Mouse (Mus musculus): ENCODE measurements at regions not wholly inside any gene's neighbourhood (a gene's known extent, or its start where the extent isn't known, plus 50 kb on each side); places are given as distances from the start of the nearest gene placed in this dataset.

- Histone ChIP-seq H3K9ac (ENCODE audit: low read depth, low read length) (no peak overlapping the region), H3K27ac (no peak overlapping the region), H3K4me1 (replicated peaks; ENCODE audit: insufficient read depth, low read length) (no peaks in the 10 kb centered on the region), H3K4me2 (ENCODE audit: low read length) (no peak overlapping the region), H3K36me3 (ENCODE audit: insufficient read depth, low read length) (no peaks in the 10 kb centered on the region), H3K27me3 (ENCODE audit: insufficient read depth, low read length) (no peaks in the 10 kb centered on the region), H3K9me3 (replicated peaks; ENCODE audit: low read length) (no peaks in the 10 kb centered on the region), H3K4me3 (replicated peaks; ENCODE audit: low read depth, low read length) (no peak overlapping the region)
- 18% methylated on average over 3 of the region's 3 CpGs for WGBS
- TF ChIP-seq CTCF (IDR thresholded peaks at IDR 0.05; ENCODE audit: low read depth), result no peak
- ATAC-seq (replicated peaks; ENCODE audit: low FRiP score, low read depth), result no peak
- no peak for DNase-seq (ENCODE audit: low spot score)
Measured at GRCm38 (mm10) chr17:62980337-62980736, 99.2 kb upstream of the Efna5 start.

DNA sequence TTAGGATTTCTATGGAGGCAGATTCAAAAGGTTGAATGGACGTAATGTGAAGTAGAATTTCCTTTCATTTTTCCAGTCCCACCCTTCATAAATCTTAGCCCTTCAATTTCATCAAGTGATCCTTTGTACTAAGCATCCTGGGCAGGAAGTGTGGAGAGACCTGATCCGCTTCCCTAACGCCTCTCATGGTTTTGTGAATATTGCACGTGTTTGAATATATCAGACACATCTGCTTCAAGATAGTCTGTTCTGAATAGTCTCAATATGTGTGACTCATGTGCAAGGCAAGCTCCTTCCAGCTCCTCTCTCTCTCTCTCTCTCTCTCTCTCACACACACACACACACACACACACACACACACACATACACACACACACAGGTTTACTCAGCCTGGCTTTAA lies 96.4 kb upstream of the Efna5 start:
- 53% methylated on average over 4 of the region's 4 CpGs for WGBS
- no peak for DNase-seq (ENCODE audit: low spot score)
- no peak for TF ChIP-seq CTCF (IDR thresholded peaks at IDR 0.05; ENCODE audit: low read depth)

GRCm38 (mm10) chr17:62977136-62977535 lies 96.0 kb upstream of the Efna5 start:
- Histone ChIP-seq H3K36me3 (ENCODE audit: insufficient read depth, low read length) (no peaks in the 10 kb centered on the region), H3K27me3 (ENCODE audit: insufficient read depth, low read length) (no peaks in the 10 kb centered on the region), H3K27ac (no peak overlapping the region), H3K4me3 (replicated peaks; ENCODE audit: low read depth, low read length) (no peak overlapping the region), H3K4me2 (ENCODE audit: low read length) (no peak overlapping the region), H3K9ac (ENCODE audit: low read depth, low read length) (no peak overlapping the region), H3K9me3 (replicated peaks; ENCODE audit: low read length) (no peaks in the 10 kb centered on the region; the same call in 1 of the 2 replicates), H3K4me1 (replicated peaks; ENCODE audit: insufficient read depth, low read length) (no peaks in the 10 kb centered on the region)
- no peak for TF ChIP-seq CTCF (IDR thresholded peaks at IDR 0.05; ENCODE audit: low read depth)
- no peak for ATAC-seq (replicated peaks; ENCODE audit: low FRiP score, low read depth)
- no peak for DNase-seq (ENCODE audit: low spot score)
- 57% methylated on average over 4 of the region's 4 CpGs for WGBS

More for the DNA sequence above, 96.4 kb upstream of the Efna5 start:
- Histone ChIP-seq H3K27me3 (ENCODE audit: insufficient read depth, low read length) (no peaks in the 10 kb centered on the region), H3K9ac (ENCODE audit: low read depth, low read length) (no peak overlapping the region), H3K4me2 (ENCODE audit: low read length) (no peak overlapping the region), H3K4me3 (replicated peaks; ENCODE audit: low read depth, low read length) (no peak overlapping the region), H3K4me1 (replicated peaks; ENCODE audit: insufficient read depth, low read length) (no peaks in the 10 kb centered on the region), H3K27ac (no peak overlapping the region), H3K36me3 (ENCODE audit: insufficient read depth, low read length) (no peaks in the 10 kb centered on the region), H3K9me3 (replicated peaks; ENCODE audit: low read length) (no peaks in the 10 kb centered on the region; the same call in 1 of the 2 replicates)
- ATAC-seq (replicated peaks; ENCODE audit: low FRiP score, low read depth), result no peak

- WGBS, result 84% methylated on average over 8 of the region's 8 CpGs
- Histone ChIP-seq H3K9ac (ENCODE audit: low read depth, low read length) (no peak overlapping the region), H3K4me1 (replicated peaks; ENCODE audit: insufficient read depth, low read length) (no peaks in the 10 kb centered on the region), H3K9me3 (replicated peaks; ENCODE audit: low read length) (no peaks in the 10 kb centered on the region; the same call in 1 of the 2 replicates), H3K27ac (no peak overlapping the region), H3K36me3 (ENCODE audit: insufficient read depth, low read length) (no peaks in the 10 kb centered on the region), H3K4me3 (replicated peaks; ENCODE audit: low read depth, low read length) (no peak overlapping the region), H3K27me3 (ENCODE audit: insufficient read depth, low read length) (no peaks in the 10 kb centered on the region), H3K4me2 (ENCODE audit: low read length) (no peak overlapping the region)
- no peak for TF ChIP-seq CTCF (IDR thresholded peaks at IDR 0.05; ENCODE audit: low read depth)
- ATAC-seq (replicated peaks; ENCODE audit: low FRiP score, low read depth) (no peak), DNase-seq (ENCODE audit: low spot score) (no peak)
Measured at GRCm38 (mm10) chr17:62974627-62975279, 93.6 kb upstream of the Efna5 start.

DNA sequence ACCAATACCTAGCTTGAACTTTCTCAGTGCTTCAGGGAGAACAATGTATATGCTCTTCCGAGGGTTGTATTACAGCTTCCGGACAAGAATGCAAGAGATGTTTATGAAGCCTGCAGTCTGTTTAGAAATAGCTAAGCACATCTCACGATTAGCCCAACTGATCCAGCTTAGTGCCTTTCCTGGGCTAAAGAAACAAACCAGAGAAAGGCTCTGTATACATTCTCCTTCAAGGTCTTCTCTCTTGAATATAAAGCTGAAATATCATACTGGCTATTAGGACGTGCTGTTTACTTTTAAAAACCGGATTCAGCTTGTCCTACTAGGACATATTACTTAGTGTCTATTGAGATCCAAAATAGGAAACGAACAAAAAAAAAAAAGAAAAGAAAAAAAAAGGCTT lies 87.9 kb upstream of the Efna5 start:
- H3K4me1 ChIP-seq (replicated peaks; ENCODE audit: insufficient read depth, low read length), result no peaks in the 10 kb centered on the region
- ATAC-seq (replicated peaks; ENCODE audit: low FRiP score, low read depth), result no peak
- no peak overlapping the region for H3K4me2 ChIP-seq (ENCODE audit: low read length)

GRCm38 (mm10) chr17:62963824-62964223 lies 82.7 kb upstream of the Efna5 start:
- Histone ChIP-seq H3K27ac (no peak overlapping the region), H3K36me3 (ENCODE audit: insufficient read depth, low read length) (no peaks in the 10 kb centered on the region), H3K27me3 (ENCODE audit: insufficient read depth, low read length) (no peaks in the 10 kb centered on the region), H3K9me3 (replicated peaks; ENCODE audit: low read length) (no peaks in the 10 kb centered on the region), H3K4me1 (replicated peaks; ENCODE audit: insufficient read depth, low read length) (0 out of 2 replicates have a peak, but pooled peaks cover 4% of the 10 kb centered on the region), H3K9ac (ENCODE audit: low read depth, low read length) (no peak overlapping the region), H3K4me2 (ENCODE audit: low read length) (no peak overlapping the region), H3K4me3 (replicated peaks; ENCODE audit: low read depth, low read length) (no peak overlapping the region)
- no peak for TF ChIP-seq CTCF (IDR thresholded peaks at IDR 0.05; ENCODE audit: low read depth)
- DNase-seq (ENCODE audit: low spot score), result no peak
- ATAC-seq (replicated peaks; ENCODE audit: low FRiP score, low read depth), result no peak
- WGBS, result 62% methylated on average over 4 of the region's 4 CpGs

More for the DNA sequence above, 87.9 kb upstream of the Efna5 start:
- Histone ChIP-seq H3K9me3 (replicated peaks; ENCODE audit: low read length) (no peaks in the 10 kb centered on the region; the same call in 1 of the 2 replicates), H3K27ac (no peak overlapping the region), H3K4me3 (replicated peaks; ENCODE audit: low read depth, low read length) (no peak overlapping the region), H3K27me3 (ENCODE audit: insufficient read depth, low read length) (no peaks in the 10 kb centered on the region), H3K9ac (ENCODE audit: low read depth, low read length) (no peak overlapping the region), H3K36me3 (ENCODE audit: insufficient read depth, low read length) (no peaks in the 10 kb centered on the region)
- TF ChIP-seq CTCF (IDR thresholded peaks at IDR 0.05; ENCODE audit: low read depth), result no peak
- no peak for DNase-seq (ENCODE audit: low spot score)
- 52% methylated on average over 6 of the region's 6 CpGs for WGBS

DNA sequence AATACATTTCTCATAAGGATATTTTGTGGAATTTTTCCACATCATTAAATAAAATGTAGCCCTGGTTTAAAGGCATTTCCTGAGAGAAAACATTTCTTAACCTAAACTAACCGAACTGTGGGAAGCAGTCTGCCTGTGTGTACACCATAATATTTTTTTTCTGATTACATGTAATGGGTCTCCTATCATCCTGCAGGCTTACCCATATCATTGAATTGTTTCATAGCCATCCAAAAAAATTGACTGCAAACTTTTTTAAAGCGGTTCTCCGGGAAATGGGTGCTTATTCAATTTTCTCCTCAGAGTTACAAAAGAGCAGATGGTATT lies 81.1 kb upstream of the Efna5 start:
- Histone ChIP-seq H3K4me2 (ENCODE audit: low read length) (no peak overlapping the region), H3K36me3 (ENCODE audit: insufficient read depth, low read length) (no peaks in the 10 kb centered on the region), H3K9ac (ENCODE audit: low read depth, low read length) (no peak overlapping the region), H3K4me1 (replicated peaks; ENCODE audit: insufficient read depth, low read length) (0 out of 2 replicates have a peak, but pooled peaks cover 4% of the 10 kb centered on the region), H3K4me3 (replicated peaks; ENCODE audit: low read depth, low read length) (no peak overlapping the region), H3K27me3 (ENCODE audit: insufficient read depth, low read length) (no peaks in the 10 kb centered on the region), H3K27ac (no peak overlapping the region), H3K9me3 (replicated peaks; ENCODE audit: low read length) (no peaks in the 10 kb centered on the region)
- TF ChIP-seq CTCF (IDR thresholded peaks at IDR 0.05; ENCODE audit: low read depth), result no peak
- DNase-seq (ENCODE audit: low spot score), result no peak
- ATAC-seq (replicated peaks; ENCODE audit: low FRiP score, low read depth), result no peak
- WGBS, result 79% methylated on average over 3 of the region's 3 CpGs

Measured in kidney, postnatal 0 days (tissue).